Mouse (Mus musculus): ENCODE measurements around the gene Ap2a2.

GRCm38 (mm10) chr7:141569283-141569803 lies 7.4 kb downstream of the Ap2a2 start:
- TF ChIP-seq CTCF (IDR thresholded peaks at IDR 0.05; ENCODE audit: low read depth): no peak
- TF ChIP-seq EP300 (IDR thresholded peaks at IDR 0.05; ENCODE audit: low read depth): no peak

Measured in heart, postnatal 0 days (tissue).